Mouse (Mus musculus): ENCODE data around the gene Lca5l.

Lca5l gene

DNA sequence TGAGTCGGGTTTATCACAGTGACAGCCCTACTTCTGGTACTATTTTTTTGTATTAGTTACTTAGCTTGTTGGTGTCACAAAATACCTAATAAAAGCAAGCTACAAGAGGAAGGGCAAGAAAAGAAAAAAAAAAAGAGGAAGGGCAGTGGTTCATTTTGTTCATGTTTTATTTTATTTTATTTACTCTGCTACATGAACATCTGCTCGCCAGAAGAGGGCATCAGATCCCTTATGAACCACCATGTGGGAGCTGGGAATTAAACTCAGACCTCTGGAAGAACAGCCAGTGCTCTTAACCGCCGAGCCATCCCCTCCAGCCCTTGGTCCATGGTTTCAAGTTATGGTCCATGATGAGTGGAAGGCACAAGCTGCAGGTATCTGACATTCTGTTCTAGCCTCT lies 77.3 kb downstream of the Lca5l start:
- DNase-seq (ENCODE audit: low spot score in 2 of 2): no peak

GRCm38 (mm10) chr16:96112769-96113168 lies 79.3 kb downstream of the Lca5l start:
- no peak for DNase-seq (ENCODE audit: low spot score in 2 of 2)

DNA sequence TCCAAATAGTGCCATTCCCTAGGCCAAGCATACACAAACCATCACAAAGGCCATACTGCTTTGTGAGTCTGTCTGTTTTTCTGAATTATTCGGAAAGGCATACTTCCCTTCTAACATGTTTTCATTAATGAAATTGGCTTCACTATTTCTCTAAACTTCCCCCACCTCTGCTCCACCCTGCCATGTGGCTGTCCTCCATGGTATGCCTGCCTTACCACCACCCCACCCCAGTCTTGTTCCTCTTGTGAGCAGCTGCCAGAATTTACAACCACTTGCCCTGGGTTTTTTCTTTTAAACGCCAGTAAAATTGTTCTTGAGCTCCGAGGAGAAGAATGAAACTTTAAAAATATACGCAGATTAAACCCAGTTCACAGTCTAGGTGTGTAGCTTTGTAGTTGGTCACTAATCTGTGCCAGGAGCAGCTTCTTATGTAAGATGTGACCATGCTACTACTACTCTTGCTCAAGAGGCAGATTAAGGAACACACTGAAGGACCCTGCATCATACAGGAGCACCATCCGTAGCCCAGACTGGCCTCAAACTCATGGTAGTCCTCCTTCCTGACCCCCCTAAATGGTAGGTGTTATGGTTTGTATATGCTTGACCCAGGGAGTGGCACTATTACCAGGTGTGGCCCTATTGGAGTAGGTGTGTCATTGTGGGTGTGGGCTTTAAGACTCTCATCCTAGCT lies 81.3 kb downstream of the Lca5l start:
- DNase-seq (ENCODE audit: low spot score in 2 of 2): no peak

GRCm38 (mm10) chr16:96109673-96110072 lies 82.4 kb downstream of the Lca5l start:
- DNase-seq (ENCODE audit: low spot score in 2 of 2): no peak

Measured in frontal cortex, postnatal 25 days (tissue).